Mouse (Mus musculus) heart, postnatal 0 days (tissue): Measurements from ENCODE around the gene Trmt13.

Experiments
- CTCF ChIP-seq: IDR thresholded peaks from 2 replicates; pipeline ENCODE4 v1.5.1; 2016; ENCODE audit warnings: antibody characterized with exemption, control low read depth, low read depth
- EP300 ChIP-seq: IDR thresholded peaks from 2 replicates; pipeline ENCODE4 v1.6.1; 2016; ENCODE audit warnings: antibody characterized with exemption, low read depth

DNA sequence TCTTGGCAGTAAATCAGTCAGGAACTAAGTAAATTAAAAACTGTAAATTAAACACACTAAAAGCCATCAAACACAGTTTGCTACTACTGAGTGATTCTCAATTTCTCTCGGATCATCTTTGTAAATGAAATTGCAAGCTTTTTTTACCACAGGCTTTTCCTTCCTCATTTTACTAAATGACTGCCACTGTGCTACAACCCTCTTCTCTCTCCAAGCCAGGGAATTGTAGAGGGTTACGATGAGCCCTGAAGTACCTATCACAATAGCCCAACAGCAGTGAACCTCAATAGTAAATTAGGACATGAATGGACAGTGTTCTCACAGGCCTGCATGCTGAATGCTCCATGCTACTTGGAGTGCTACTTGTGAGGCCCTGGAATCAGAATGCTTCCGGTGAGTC lies 19.7 kb upstream of the Trmt13 start:
- TF ChIP-seq CTCF (no peak), EP300 (no peak)
